Mouse (Mus musculus) lung, embryonic 14.5 days (tissue): ENCODE results near the gene Casp8. TPM values are rescaled to one million over a fixed set of nuclear protein-coding genes. Genes with fewer than 3 reads are reported as not detected.
"Not testable (repeated sequence)": the region's sequence is repeated elsewhere in the genome, so short reads cannot be mapped to it uniquely, and the experiment has no call there.

ENCODE experiments used
- ATAC-seq: fragments of 200-750 bp; cut with Nextera tagmentation; 2 replicates; pipeline ENCODE4 v1.8.0; 2017; ENCODE audit warnings: mild to moderate bottlenecking, moderate TSS enrichment, moderate library complexity; ENCODE audit not compliant: insufficient read depth
- DNase-seq: peaks from one replicate; pipeline ENCODE4 v3.0.0-alpha.2; 2015
- H3K27ac ChIP-seq: fragments of 300-500 bp; sonication (generic); 2 replicates; pipeline ENCODE4 v1.5.1; 2014; ENCODE audit warnings: low read depth, mild to moderate bottlenecking, moderate library complexity
- H3K27me3 ChIP-seq: fragments of 300-500 bp; sonication (generic); 2 replicates; pipeline ENCODE4 v1.6.1; 2014; ENCODE audit warnings: low read length, control low read depth; ENCODE audit not compliant: insufficient read depth
- H3K36me3 ChIP-seq: fragments of 300-500 bp; sonication (generic); 2 replicates; pipeline ENCODE4 v1.6.1; 2014; ENCODE audit warnings: control low read depth; ENCODE audit not compliant: insufficient read depth
- H3K4me1 ChIP-seq: fragments of 300-500 bp; sonication (generic); 2 replicates; pipeline ENCODE4 v1.6.1; 2014; ENCODE audit warnings: antibody characterized with exemption, control low read depth; ENCODE audit not compliant: insufficient read depth
- H3K4me2 ChIP-seq: fragments of 300-500 bp; sonication (generic); 2 replicates; pipeline ENCODE4 v1.6.1; 2014; ENCODE audit warnings: mild to moderate bottlenecking
- H3K4me3 ChIP-seq: fragments of 300-500 bp; sonication (generic); 2 replicates; pipeline ENCODE4 v1.5.1; 2014; ENCODE audit warnings: low read depth, low read length
- H3K9ac ChIP-seq: fragments of 300-500 bp; sonication (generic); 2 replicates; pipeline ENCODE4 v1.6.1; 2014
- H3K9me3 ChIP-seq: fragments of 300-500 bp; sonication (generic); 2 replicates; pipeline ENCODE4 v1.6.1; 2016; ENCODE audit warnings: low read depth, low read length, control low read depth
- CTCF ChIP-seq: IDR thresholded peaks from 2 replicates; pipeline ENCODE4 v1.5.1; 2016; ENCODE audit warnings: antibody characterized with exemption, low read depth
- WGBS: fragments of 180-500 bp; shearing (Covaris S2); extraction: QIAGEN DNeasy Blood & Tissue Kit; methylation state at CpG from one replicate; pipeline ENCODE4 v1.1.7; 2014; 5-methylcytosine and 5-hydroxymethylcytosine counted together
- polyA plus RNA-seq: library from polyadenylated mRNA; unstranded; fragments of >200 nt; fragmentation: Nextera tagmentation; extraction: Ambion mirVana; gene quantifications from 2 replicates; pipeline ENCODE4 v1.2.1, GENCODE M21; 2014

Gene Casp8
- polyA plus RNA-seq, 1 experiment from 2014 or later, result 50.4 TPM

DNA sequence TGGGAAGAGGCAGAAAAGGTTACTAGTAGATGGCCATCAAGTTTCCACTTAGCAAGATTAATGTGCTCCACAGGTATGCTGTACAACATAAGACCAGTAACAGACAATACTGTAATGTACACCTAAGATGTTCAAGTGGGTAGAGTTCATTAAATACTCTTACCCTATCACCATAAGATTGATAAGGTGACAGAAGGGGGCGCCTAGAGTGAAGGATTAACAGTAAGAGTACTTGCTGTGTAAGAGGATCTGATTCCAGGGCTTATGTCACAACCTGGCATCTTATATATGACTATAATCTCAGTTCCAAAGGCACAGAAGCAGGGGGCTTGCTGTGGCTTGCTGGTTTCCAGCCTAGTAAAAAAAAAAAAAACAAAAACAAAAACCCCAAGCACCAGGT, 16.9 kb upstream of the Casp8 start:
- Histone ChIP-seq H3K27me3 (no peaks in the 10 kb centered on the region), H3K4me2 (no peak overlapping the region), H3K4me1 (no peaks in the 10 kb centered on the region), H3K9ac (no peak overlapping the region), H3K9me3 (no peaks in the 10 kb centered on the region), H3K36me3 (no peaks in the 10 kb centered on the region), H3K27ac (no peak overlapping the region), H3K4me3 (no peak overlapping the region)
- no peak for TF ChIP-seq CTCF
- DNase-seq (no peak), ATAC-seq (no peak)
- 13% methylated on average over 1 of the region's 1 CpGs for WGBS

DNA sequence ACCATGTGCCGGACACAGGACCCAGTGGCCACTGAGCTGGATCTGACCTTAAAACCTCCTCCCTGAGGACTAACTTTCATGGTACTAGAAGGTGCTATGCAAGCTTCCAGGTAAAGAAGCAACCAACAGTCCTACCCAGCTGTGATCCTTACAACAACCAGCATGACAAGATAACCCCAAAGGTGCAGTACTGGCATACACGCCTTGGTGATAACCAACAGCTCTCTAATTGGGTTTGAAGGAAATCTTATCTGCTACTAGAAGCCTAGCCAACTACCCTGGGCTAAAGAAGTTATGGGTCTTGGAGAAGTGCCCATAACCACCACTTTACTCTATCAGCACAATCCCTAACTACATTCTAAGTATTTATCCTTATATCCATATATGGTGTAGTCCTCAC, 8.9 kb upstream of the Casp8 start:
- H3K9ac ChIP-seq, result no peak overlapping the region
- H3K4me3 ChIP-seq, result no peak overlapping the region
- no peak for ATAC-seq
- H3K27me3 ChIP-seq, result no peaks in the 10 kb centered on the region
- TF ChIP-seq CTCF, result no peak
- DNase-seq, result no peak
- 90% methylated on average over 2 of the region's 2 CpGs for WGBS
- H3K36me3 ChIP-seq, result no peaks in the 10 kb centered on the region
- H3K9me3 ChIP-seq, result no peaks in the 10 kb centered on the region
- H3K4me2 ChIP-seq, result no peak overlapping the region
- H3K4me1 ChIP-seq, result no peaks in the 10 kb centered on the region
- H3K27ac ChIP-seq, result no peak overlapping the region

DNA sequence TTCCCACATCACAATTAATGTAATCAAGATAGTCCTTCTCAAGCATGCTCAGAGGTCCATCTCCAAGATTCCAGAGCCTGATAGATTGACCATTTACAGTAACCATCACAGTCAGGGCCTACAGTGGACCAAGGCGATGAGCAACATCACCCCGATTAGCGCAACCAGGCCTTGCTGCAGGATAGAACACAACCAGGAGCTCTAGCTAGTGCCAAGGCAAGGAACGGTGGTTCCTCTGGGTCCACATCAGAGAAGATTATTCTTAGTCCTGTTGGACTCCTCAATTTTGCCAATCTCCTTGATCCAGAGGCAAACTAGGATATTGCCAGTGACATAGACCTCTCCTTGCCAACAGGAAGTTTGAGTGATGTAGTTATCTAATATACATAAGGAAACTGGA, 6.8 kb upstream of the Casp8 start:
- ATAC-seq, result no peak
- H3K4me3 ChIP-seq, result no peak overlapping the region
- 98% methylated on average over 4 of the region's 4 CpGs for WGBS
- H3K4me2 ChIP-seq, result no peak overlapping the region
- no peak for TF ChIP-seq CTCF
- H3K9me3 ChIP-seq, result no peaks in the 10 kb centered on the region
- H3K36me3 ChIP-seq, result no peaks in the 10 kb centered on the region
- no peak for DNase-seq
- no peaks in the 10 kb centered on the region for H3K27me3 ChIP-seq
- H3K4me1 ChIP-seq, result no peaks in the 10 kb centered on the region
- H3K27ac ChIP-seq, result no peak overlapping the region
- no peak overlapping the region for H3K9ac ChIP-seq

DNA sequence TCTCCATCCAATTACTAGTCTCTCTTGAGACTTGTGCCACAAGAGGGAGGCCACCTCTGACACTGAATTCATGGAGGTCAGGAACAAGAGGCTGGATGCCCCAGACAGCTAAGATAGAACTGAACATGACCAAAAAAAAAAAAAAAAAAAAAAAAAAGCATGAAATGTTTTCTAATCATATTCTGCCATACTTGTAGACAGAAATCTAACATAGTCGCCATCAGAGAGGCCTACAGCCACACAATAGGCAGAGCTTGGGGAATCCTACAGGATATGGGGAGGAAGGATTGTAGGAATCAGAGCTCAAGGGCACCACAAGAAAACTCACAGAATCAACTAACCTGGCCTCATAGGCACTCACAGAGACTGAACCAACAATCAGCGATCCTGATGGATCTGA, 469 bp upstream of the Casp8 start:
- peak overlapping the region; percentile 72 for H3K4me3 ChIP-seq
- DNase-seq (peak; percentile 21), ATAC-seq (peak; percentile 37; the same call in 1 of the 2 replicates)
- H3K9ac ChIP-seq, result no peak overlapping the region
- H3K9me3 ChIP-seq, result peaks cover 4% of the 10 kb centered on the region; the same call in 1 of the 2 replicates
- 38% methylated on average over 2 of the region's 2 CpGs for WGBS
- H3K36me3 ChIP-seq, result peaks cover 11% of the 10 kb centered on the region
- H3K27ac ChIP-seq, result peak overlapping the region; percentile 91; the same call in 1 of the 2 replicates
- TF ChIP-seq CTCF, result no peak
- H3K4me2 ChIP-seq, result peak overlapping the region; percentile 66
- no peaks in the 10 kb centered on the region; the same call in none of the 2 replicates for H3K4me1 ChIP-seq
- H3K27me3 ChIP-seq, result no peaks in the 10 kb centered on the region

DNA sequence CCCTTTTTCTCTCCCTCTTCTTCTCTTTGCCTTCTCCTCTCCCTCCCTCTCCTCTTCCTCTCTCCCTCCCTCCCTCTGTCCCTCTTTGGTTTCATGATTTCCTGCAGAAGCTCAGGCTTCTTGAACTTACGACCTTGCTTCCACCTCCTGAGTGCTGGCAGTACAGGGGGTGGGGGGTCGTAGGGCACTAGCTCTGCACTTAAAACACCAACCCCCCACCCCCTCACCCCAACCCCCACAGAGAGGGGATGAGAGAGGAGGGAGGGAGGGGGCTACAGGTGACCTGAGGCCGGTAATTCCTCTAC, 837 bp downstream of the Casp8 start:
- Histone ChIP-seq H3K4me1 (no peaks in the 10 kb centered on the region; the same call in none of the 2 replicates), H3K9me3 (peaks cover 4% of the 10 kb centered on the region; the same call in 1 of the 2 replicates), H3K27ac (peak overlapping the region; percentile 91), H3K9ac (peak overlapping the region; percentile 91), H3K4me2 (peak overlapping the region; percentile 66), H3K27me3 (no peaks in the 10 kb centered on the region), H3K4me3 (peak overlapping the region; percentile 72), H3K36me3 (peaks cover 11% of the 10 kb centered on the region)
- WGBS, result 1% methylated on average over 3 of the region's 3 CpGs
- peak; percentile 11; the same call in 1 of the 2 replicates for ATAC-seq
- TF ChIP-seq CTCF, result no peak
- no peak for DNase-seq

DNA sequence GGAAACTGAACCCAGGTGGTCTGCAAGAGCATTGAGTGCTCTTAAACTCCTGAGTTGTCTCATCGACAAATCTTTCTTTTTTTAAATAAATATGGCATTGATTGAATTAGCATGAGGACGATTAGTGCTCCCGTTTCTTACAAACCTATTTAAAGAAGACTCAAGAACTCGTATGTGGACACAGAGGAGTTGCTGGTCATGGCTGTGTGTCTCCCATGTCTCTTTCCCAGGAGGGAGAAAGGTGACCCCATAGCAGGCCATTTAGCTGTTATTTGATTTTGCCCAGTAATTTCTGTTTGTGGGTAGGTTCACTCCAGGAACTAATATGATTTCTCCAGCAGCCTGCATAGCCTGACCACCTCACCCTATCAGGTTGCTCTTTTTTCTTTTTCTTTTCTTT, 1.7 kb downstream of the Casp8 start:
- Histone ChIP-seq H3K27ac (no peak overlapping the region), H3K9ac (no peak overlapping the region), H3K27me3 (no peaks in the 10 kb centered on the region), H3K4me1 (no peaks in the 10 kb centered on the region; the same call in none of the 2 replicates), H3K4me2 (peak overlapping the region; percentile 53), H3K36me3 (peaks cover 11% of the 10 kb centered on the region), H3K9me3 (peaks cover 4% of the 10 kb centered on the region; the same call in 1 of the 2 replicates), H3K4me3 (peak overlapping the region; percentile 26)
- WGBS, result 43% methylated on average over 4 of the region's 4 CpGs
- no peak for ATAC-seq
- TF ChIP-seq CTCF, result no peak
- DNase-seq, result no peak

DNA sequence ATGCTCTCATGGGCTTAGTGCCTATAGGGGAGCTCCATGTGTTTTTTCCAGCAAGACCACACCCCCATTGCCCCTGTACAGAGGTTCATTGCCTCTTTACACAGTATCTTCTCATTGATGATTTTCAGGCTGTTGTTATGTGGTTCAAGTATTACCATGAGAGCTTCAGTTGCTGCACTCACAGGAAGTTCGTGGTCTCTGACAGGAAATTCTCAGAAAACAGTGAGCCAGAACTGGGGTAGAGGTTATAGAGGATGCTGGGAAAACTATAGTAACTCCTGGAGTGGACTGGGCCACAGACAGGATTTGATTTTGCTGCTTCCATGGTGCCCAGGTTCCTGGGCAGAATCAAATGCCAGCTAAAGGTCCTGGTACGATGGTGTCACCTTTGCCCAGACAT, 2.2 kb downstream of the Casp8 start:
- Histone ChIP-seq H3K9me3 (peaks cover 4% of the 10 kb centered on the region; the same call in 1 of the 2 replicates), H3K36me3 (peaks cover 11% of the 10 kb centered on the region), H3K27ac (no peak overlapping the region), H3K4me3 (no peak overlapping the region), H3K4me2 (peak overlapping the region; percentile 53), H3K4me1 (no peaks in the 10 kb centered on the region; the same call in none of the 2 replicates), H3K9ac (no peak overlapping the region), H3K27me3 (no peaks in the 10 kb centered on the region)
- TF ChIP-seq CTCF, result no peak
- DNase-seq, result peak; percentile 15
- WGBS, result 75% methylated on average over 2 of the region's 2 CpGs
- ATAC-seq, result no peak

DNA sequence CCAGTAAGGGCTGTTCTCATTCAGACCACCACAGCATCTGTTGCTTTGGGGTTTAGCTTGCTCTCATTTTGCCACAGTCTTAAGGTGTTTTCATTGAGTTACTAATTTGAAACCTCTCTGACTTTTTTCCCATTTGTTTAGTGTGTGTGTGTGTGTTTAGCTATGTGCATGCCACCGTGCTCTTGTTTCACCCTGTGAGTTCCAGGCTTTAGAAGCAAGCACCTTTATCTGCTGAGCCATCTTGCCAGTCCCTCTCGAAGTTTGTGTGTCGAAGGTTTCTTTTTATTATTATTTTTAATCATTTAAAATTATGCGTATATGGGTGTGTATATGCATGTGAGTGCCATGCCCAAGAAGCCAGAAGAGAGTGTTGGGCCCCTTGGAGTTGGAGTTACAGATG, 3.7 kb downstream of the Casp8 start:
- Histone ChIP-seq H3K36me3 (peaks cover 11% of the 10 kb centered on the region), H3K27me3 (no peaks in the 10 kb centered on the region), H3K4me2 (no peak overlapping the region), H3K9me3 (peaks cover 4% of the 10 kb centered on the region; the same call in 1 of the 2 replicates), H3K4me1 (no peaks in the 10 kb centered on the region; the same call in none of the 2 replicates), H3K9ac (no peak overlapping the region), H3K4me3 (no peak overlapping the region), H3K27ac (no peak overlapping the region)
- DNase-seq, result no peak
- ATAC-seq, result no peak
- WGBS, result 93% methylated on average over 4 of the region's 4 CpGs
- no peak for TF ChIP-seq CTCF

DNA sequence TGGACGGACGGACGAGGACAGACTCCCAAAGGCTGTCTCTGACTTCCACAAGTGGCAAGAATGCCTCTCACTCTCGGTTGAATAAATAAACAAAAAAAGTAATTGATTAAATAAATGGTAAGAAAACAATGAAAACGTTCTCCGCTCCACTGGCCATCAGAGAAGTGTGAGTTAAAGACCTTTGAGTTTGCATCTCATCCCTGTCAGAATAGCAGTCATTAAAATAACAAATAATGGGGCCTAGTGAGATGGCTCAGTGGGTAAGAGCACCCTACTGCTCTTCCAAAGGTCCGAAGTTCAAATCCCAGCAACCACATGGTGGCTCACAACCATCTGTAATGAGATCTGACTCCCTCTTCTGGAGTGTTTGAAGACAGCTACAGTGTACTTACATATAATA, 5.5 kb downstream of the Casp8 start:
- H3K27ac ChIP-seq, H3K9ac ChIP-seq, H3K9me3 ChIP-seq, DNase-seq, ATAC-seq, H3K4me1 ChIP-seq, H3K4me2 ChIP-seq, H3K4me3 ChIP-seq, H3K27me3 ChIP-seq: not testable (repeated sequence)
- 64% methylated on average over 7 of the region's 7 CpGs for WGBS
- H3K36me3 ChIP-seq, result peaks cover 11% of the 10 kb centered on the region
